Mouse (Mus musculus) CD4-positive naive resting alpha-beta T cell, adult 76 days (primary cell): ENCODE results near the gene Atp1a4. TPM values are rescaled to one million over a fixed set of nuclear protein-coding genes. Genes with fewer than 3 reads are reported as not detected.

Experiments
- total RNA-seq: library from RNA; stranded (reverse); gene quantifications from one replicate; pipeline ENCODE4 v1.2.4, GENCODE M21; 2023

Atp1a4 gene
- total RNA-seq = not detected

DNA sequence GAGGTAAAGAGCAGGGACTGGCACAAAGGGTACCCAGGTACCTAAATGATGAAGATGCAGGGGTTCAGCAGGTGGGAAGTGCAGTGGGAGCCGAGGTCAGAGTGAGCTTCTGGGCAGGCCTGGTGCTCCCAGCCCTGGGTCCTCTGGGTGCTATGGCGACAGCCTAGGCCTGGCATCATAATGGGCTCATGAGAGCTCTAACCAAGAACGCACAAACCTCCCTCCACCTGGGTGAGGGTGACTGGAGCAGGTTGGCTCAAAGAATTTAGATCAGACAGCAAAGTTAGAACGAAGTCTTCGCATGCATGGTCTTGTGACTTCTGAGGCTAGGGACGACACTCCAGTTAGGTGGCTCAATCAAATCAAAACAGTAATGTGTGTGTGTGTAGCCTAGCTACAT lies at the start of gene Atp1a4:
Gene Atp1a4, minus strand, starts transcription at position 101 of the 400 bp plus-strand sequence.

DNA sequence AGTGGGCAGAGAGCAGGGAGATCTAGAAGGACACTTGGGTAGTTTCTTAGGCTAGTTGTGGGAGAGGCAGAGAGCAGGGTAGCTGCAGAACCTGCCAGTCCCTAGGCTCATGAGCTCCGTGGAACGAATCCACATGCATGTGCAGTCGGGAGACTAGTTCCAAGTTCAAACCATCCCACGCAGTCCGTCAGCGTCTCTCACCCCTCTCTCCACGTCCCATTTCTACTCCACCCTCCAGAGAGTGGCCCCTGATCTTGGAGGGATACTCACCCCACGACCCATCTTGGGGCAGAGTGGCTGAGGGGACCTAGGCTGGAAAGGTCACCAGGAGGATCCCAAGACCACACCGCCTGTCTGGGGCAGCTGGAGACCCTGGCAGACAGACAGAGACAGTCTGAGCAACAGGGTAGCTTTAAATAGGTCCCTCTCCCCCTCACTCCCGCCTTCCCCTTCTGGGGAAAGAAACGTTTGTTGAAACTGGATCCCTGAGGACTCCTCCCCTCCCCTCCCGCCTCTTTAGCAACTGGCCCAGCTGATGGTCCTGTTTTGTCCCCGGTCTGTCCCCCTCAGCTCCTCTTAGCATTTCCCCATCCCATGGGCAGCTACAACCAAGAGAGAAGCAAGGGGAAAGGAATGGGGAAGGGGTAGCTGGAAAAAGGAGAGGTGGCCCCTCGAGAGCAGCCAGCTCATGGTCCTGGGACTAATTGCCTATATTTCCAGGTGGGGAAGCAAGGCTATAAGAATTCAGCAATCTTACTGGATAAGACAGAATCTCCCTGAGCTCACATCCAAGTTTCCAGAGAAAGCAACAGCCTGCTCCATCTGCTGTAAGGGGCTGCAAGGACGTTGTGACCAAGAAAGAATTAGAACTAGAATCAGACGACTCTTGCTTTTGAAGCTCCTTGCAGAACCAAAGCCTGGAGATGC lies 39.7 kb upstream of the Atp1a4 start, which contains the start of gene Atp1a2:
Gene Atp1a2, minus strand, starts transcription at position 454 of the 927 bp plus-strand sequence.

DNA sequence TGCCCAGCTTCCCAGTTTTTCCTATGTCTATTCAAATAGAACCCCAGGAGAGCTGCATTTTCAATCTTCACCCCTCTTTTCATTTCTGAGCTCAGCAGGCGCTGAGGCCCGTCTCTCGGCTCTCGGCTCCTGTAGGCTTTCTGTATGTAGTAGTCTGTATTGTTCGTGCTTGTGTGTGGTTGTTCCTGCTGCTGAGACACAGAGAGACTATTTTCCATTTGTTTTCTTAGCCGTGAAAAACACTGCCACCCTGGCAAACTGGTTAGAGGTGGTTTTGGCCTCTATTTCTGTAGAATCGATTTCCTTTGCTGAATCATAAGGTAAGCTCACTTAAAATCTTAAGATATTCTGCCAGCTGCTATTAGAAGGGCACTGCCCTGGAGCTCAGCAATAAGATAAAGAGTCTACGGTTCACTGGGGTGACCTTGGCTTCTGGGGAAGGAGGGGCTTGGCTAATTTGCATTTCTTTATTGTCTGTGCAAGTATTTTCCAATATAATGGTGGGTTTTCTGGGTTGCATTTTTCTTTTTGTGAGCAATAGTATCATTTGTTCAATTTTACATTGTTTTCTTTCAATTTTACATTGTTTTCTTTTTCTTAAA lies 3.4 kb upstream of the Atp1a4 start, which contains the start of gene Igsf8:
Gene Igsf8, plus strand, starts transcription at position 165 of the 602 bp plus-strand sequence.

DNA sequence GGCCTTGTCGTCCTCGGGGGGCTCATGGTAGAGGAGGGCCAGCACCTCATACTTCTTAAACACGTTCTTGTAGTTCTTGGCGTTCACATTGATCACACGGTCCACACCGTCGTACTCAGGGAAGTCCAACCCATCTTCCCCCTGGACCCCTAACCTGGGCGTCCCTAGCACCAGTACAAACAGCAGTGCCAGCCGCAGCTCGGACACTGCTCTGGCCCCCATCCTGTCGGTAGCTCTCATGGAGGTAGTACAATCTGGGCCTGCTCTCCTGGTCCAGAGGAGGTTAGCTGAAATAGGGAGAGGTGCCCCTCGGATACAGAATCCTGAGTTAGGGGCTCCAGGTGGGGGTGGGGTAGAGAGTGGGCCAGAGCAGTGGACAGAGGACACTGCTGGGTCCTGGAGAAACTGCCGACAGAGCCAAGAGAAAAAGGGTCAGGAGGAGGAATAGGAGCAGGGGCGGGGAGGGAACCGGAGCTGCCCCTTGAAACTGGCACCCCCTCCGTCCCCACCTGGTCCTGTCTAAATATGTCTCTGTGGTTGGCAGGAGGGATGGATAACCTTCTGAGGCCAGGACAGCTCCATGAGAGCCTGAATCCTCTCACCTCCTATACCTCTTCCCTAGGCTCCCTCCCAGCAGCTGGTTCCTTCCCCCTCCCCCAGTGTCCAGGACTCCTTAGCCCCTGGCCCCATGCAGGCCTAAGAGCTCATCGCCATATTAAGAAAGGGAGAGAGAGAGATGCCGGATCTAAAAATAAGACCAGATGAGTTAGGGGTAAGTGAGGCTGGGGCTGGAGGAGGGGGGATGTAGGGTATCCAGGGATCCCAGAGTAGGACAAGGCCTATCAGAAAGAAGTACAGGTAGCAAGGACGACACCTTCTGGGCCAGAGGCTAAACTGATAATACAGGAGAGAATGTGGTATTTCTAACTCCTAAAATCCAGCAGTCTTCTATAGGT lies 38.5 kb downstream of the Atp1a4 start, which contains the start of gene Casq1:
Gene Casq1, minus strand, starts transcription at position 418 of the 956 bp plus-strand sequence.

DNA sequence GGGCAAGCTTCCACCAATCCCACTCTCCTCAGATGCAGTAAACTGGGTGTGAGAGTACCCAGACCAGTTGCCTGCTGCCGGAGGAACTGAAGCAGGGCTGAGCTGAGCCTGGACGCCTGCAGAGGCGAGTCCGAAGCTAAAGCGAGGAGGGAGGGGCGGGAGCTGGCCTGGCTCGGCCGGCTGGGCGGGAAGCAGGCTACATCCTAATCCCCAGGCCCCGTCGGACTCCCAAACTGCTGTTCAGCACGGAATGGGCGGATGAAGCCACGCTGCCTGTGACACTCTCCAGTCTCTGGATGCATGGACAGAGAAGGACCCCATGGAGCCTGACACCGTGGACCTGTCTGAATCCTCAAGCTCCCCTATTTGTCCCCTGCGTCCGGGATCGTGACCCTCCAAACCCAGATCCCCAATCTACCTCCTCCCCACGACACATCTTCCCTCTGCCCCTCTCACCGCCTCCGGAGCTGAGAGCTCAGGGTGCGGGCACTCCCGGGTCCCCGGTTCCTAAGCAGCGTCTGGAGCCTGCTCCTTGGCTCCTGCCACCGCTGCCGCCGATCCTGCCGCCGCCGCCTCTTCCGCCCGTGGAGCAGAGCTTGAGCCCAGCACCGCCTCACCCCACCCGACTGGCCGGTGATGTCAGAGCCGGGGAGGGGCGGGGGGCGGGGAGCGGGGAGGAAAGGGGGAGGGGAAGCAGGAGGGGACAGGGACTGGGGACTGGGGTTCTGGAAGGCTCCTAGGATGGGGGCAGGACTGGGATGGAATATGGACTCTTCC lies 51.9 kb downstream of the Atp1a4 start, which contains the start of gene Pea15a:
Gene Pea15a, minus strand, starts transcription at position 664 of the 777 bp plus-strand sequence.

Other genes with a start within 250 kb of the Atp1a4 start
- gene Vangl2, start 230.0 kb downstream of the Atp1a4 start, total RNA-seq = 1.4 TPM
- gene Nhlh1, start 200.8 kb downstream of the Atp1a4 start, total RNA-seq = not detected
- gene Copa, start 175.9 kb downstream of the Atp1a4 start, total RNA-seq = 158 TPM
- gene Ncstn, start 175.6 kb downstream of the Atp1a4 start, total RNA-seq = 88.7 TPM
- 59.1 TPM for gene Pex19, start 131.7 kb downstream of the Atp1a4 start, total RNA-seq
- 108 TPM for gene Dcaf8, start 110.3 kb downstream of the Atp1a4 start, total RNA-seq
- 57.4 TPM for gene Pea15a, start 51.6 kb downstream of the Atp1a4 start, total RNA-seq
- gene Casq1, start 38.5 kb downstream of the Atp1a4 start, total RNA-seq = not detected
- 18.8 TPM for gene Igsf8, start 3.2 kb upstream of the Atp1a4 start, total RNA-seq
- not detected for gene Atp1a2, start 39.6 kb upstream of the Atp1a4 start, total RNA-seq
- gene Kcnj9, start 70.9 kb upstream of the Atp1a4 start, total RNA-seq = 0.26 TPM
- gene Kcnj10, start 82.8 kb upstream of the Atp1a4 start, total RNA-seq = 1.5 TPM
- gene Pigm, start 118.1 kb upstream of the Atp1a4 start, total RNA-seq = 29.3 TPM
- gene Slamf9, start 216.9 kb upstream of the Atp1a4 start, total RNA-seq = 0.59 TPM
- gene Igsf9, start 223.4 kb upstream of the Atp1a4 start, total RNA-seq = 1.3 TPM
- gene Tagln2, start 241.6 kb upstream of the Atp1a4 start, total RNA-seq = 182 TPM